Mouse (Mus musculus) skeletal muscle tissue, adult 2 months (tissue): Measurements from ENCODE around the gene Nxn.

Source experiments
- DNase-seq: peaks from one replicate; pipeline ENCODE4 v3.0.0-alpha.2; 2012; ENCODE audit warnings: low read depth, low spot score

Gene Nxn

GRCm38 (mm10) chr11:76334966-76335365, 64.0 kb downstream of the Nxn start:
- no peak for DNase-seq

- no peak for DNase-seq
Measured at GRCm38 (mm10) chr11:76332240-76332639, 66.7 kb downstream of the Nxn start.

GRCm38 (mm10) chr11:76328522-76329290, 70.2 kb downstream of the Nxn start:
- DNase-seq, result no peak

GRCm38 (mm10) chr11:76328084-76328483, 70.9 kb downstream of the Nxn start:
- DNase-seq, result no peak

- DNase-seq, result no peak
Measured at GRCm38 (mm10) chr11:76326672-76327071, 72.3 kb downstream of the Nxn start.

- DNase-seq, result no peak
Measured at GRCm38 (mm10) chr11:76326051-76326450, 72.9 kb downstream of the Nxn start.

GRCm38 (mm10) chr11:76324801-76325200, 74.1 kb downstream of the Nxn start:
- DNase-seq, result no peak

GRCm38 (mm10) chr11:76324207-76324606, 74.7 kb downstream of the Nxn start:
- DNase-seq, result no peak

- DNase-seq, result no peak
Measured at GRCm38 (mm10) chr11:76322939-76323338, 76.0 kb downstream of the Nxn start.

GRCm38 (mm10) chr11:76322081-76322480, 76.9 kb downstream of the Nxn start:
- DNase-seq, result peak; percentile 52

GRCm38 (mm10) chr11:76320475-76320874, 78.5 kb downstream of the Nxn start:
- no peak for DNase-seq

- peak; percentile 35 for DNase-seq
Measured at GRCm38 (mm10) chr11:76319714-76320435, 79.1 kb downstream of the Nxn start.

- DNase-seq, result no peak
Measured at GRCm38 (mm10) chr11:76317904-76318303, 81.0 kb downstream of the Nxn start.

GRCm38 (mm10) chr11:76315785-76316444, 83.0 kb downstream of the Nxn start:
- no peak for DNase-seq

GRCm38 (mm10) chr11:76314741-76315140, 84.2 kb downstream of the Nxn start:
- DNase-seq, result no peak

GRCm38 (mm10) chr11:76314140-76314539, 84.8 kb downstream of the Nxn start:
- DNase-seq, result no peak

- DNase-seq, result no peak
Measured at GRCm38 (mm10) chr11:76312805-76313204, 86.1 kb downstream of the Nxn start.

- DNase-seq, result no peak
Measured at GRCm38 (mm10) chr11:76311224-76312000, 87.5 kb downstream of the Nxn start.

GRCm38 (mm10) chr11:76309868-76310267, 89.1 kb downstream of the Nxn start:
- peak; percentile 53 for DNase-seq

- DNase-seq, result no peak
Measured at GRCm38 (mm10) chr11:76309072-76309471, 89.9 kb downstream of the Nxn start.

GRCm38 (mm10) chr11:76306769-76307168, 92.2 kb downstream of the Nxn start:
- no peak for DNase-seq

- no peak for DNase-seq
Measured at GRCm38 (mm10) chr11:76305571-76305970, 93.4 kb downstream of the Nxn start.
